Mouse (Mus musculus): ENCODE data around the gene Anapc16. TPM values are rescaled to one million over a fixed set of nuclear protein-coding genes. Genes with fewer than 3 reads are reported as not detected.

The Anapc16 gene
- polyA plus RNA-seq, 1 experiment from 2014 or later = 100 TPM

DNA sequence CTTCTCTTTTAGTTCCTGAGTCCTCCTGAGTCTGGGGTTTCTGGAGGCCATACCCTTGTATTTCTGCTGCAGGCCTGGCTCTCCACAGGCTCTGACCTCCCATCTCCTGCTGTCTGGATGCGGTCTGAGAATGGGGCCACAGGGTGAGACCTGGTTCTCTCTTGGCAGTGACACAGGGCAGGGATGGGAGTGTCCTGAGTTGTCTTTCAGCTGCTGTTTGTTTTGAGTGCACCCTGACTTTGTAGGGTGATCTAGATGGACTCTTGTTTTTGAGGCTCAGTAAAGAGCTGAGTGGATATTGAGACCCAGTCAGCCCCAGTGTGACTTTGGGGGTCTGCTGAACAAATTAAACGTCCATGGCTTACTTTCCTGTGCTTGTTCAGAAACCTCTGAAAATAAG lies 24.5 kb downstream of the Anapc16 start:
- Histone ChIP-seq H3K27me3 (replicated peaks; ENCODE audit: control insufficient read depth, insufficient read depth, low read length) (no peaks in the 10 kb centered on the region), H3K4me1 (replicated peaks; ENCODE audit: control insufficient read depth, insufficient read depth, low read length) (peaks cover 27% of the 10 kb centered on the region), H3K4me3 (ENCODE audit: low read depth, low read length) (no peak overlapping the region), H3K9ac (ENCODE audit: low read depth, low read length) (no peak overlapping the region), H3K4me2 (replicated peaks; ENCODE audit: low read depth) (no peak overlapping the region), H3K36me3 (ENCODE audit: control insufficient read depth, insufficient read depth) (no peaks in the 10 kb centered on the region), H3K9me3 (ENCODE audit: control insufficient read depth) (no peaks in the 10 kb centered on the region), H3K27ac (ENCODE audit: low read depth, low read length) (peak overlapping the region; percentile 71)
- no peak for TF ChIP-seq CTCF (IDR thresholded peaks at IDR 0.05; ENCODE audit: low read depth)
- no peak for ATAC-seq
- WGBS = 57% methylated on average over 2 of the region's 2 CpGs

DNA sequence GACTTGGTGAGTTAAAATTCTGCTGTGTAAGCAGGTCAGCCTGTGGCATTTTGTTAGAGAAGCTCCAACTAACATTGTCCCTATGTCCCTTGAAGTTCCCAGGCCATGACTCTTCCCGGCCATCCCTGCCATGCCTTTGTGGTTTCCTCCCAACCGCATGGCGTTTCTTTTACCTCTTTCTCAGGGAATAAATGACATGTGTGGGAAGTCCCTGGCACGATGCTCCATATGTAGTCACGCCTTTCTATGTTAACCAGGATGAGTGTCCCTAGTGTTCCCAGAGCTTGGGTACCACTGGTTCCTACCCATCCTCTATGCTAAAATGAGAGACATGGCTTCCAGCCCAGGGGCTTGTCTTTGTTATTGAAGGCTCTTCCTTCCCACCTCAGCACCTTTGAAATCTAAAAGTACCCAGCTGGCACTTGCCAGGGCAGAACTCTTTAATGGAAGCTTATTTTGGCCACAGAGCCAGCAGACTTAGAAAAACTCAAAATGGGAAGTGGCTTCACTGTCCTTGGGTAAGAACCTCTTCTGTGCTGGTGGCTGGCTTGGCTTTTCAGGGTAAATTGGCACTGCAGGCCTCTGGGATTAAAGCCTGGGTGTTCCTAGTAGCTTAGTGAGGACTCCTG lies 25.1 kb downstream of the Anapc16 start:
- H3K36me3 ChIP-seq (ENCODE audit: control insufficient read depth, insufficient read depth) = no peaks in the 10 kb centered on the region
- no peak overlapping the region for H3K9ac ChIP-seq (ENCODE audit: low read depth, low read length)
- peak overlapping the region; percentile 71 for H3K27ac ChIP-seq (ENCODE audit: low read depth, low read length)

DNA sequence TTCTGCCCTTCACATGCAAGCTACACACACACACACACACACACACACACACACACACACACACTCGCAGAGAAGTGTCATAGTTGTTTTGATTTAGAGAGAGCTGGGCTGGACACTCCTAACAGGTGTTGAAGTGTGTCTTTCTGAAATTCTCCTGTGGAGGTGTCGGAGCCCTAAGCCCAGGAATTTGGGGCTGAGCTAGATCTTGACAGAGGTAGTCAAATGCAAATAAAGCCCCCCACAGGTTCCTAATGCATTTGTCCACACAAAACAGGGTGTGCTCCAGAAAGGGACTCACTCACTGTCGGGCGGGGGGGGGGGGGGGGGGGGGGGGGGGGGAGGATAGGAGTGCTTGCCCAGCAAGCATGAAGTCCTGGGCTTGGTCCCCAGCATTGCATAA lies 25.8 kb downstream of the Anapc16 start:
- Histone ChIP-seq H3K36me3 (ENCODE audit: control insufficient read depth, insufficient read depth) (no peaks in the 10 kb centered on the region), H3K9me3 (ENCODE audit: control insufficient read depth) (no peaks in the 10 kb centered on the region), H3K27ac (ENCODE audit: low read depth, low read length) (no peak overlapping the region), H3K9ac (ENCODE audit: low read depth, low read length) (no peak overlapping the region), H3K4me1 (replicated peaks; ENCODE audit: control insufficient read depth, insufficient read depth, low read length) (peaks cover 29% of the 10 kb centered on the region), H3K4me2 (replicated peaks; ENCODE audit: low read depth) (no peak overlapping the region), H3K27me3 (replicated peaks; ENCODE audit: control insufficient read depth, insufficient read depth, low read length) (no peaks in the 10 kb centered on the region), H3K4me3 (ENCODE audit: low read depth, low read length) (no peak overlapping the region)
- 74% methylated on average over 2 of the region's 4 CpGs for WGBS
- no peak for TF ChIP-seq CTCF (IDR thresholded peaks at IDR 0.05; ENCODE audit: low read depth)
- ATAC-seq = no peak

More for the DNA sequence above, 25.1 kb downstream of the Anapc16 start:
- WGBS = 91% methylated on average over 5 of the region's 5 CpGs
- Histone ChIP-seq H3K27me3 (replicated peaks; ENCODE audit: control insufficient read depth, insufficient read depth, low read length) (no peaks in the 10 kb centered on the region), H3K4me3 (ENCODE audit: low read depth, low read length) (no peak overlapping the region), H3K4me1 (replicated peaks; ENCODE audit: control insufficient read depth, insufficient read depth, low read length) (peaks cover 29% of the 10 kb centered on the region), H3K4me2 (replicated peaks; ENCODE audit: low read depth) (no peak overlapping the region), H3K9me3 (ENCODE audit: control insufficient read depth) (no peaks in the 10 kb centered on the region)
- TF ChIP-seq CTCF (IDR thresholded peaks at IDR 0.05; ENCODE audit: low read depth) = no peak
- no peak for ATAC-seq

DNA sequence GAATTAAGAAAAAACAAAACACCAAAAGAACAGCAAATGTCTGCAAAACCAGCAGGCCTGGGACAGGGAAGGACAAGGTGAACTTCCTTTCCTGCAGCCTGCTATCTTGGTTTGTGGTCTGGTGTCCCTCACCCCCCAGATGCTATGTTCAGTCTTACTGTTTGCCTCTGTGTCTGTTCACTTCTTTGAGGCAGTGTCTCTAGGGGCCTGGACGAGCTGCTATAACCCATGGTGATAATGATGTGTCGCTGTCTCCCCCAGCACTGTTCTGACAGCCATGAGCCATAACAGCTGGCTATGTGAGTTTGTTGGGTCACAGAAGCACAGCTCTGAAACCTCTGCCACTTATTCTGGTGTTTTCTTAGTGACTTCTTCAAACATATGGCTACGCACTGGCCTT lies 28.1 kb downstream of the Anapc16 start:
- no peaks in the 10 kb centered on the region for H3K27me3 ChIP-seq (replicated peaks; ENCODE audit: control insufficient read depth, insufficient read depth, low read length)
- ATAC-seq = no peak
- H3K9me3 ChIP-seq (ENCODE audit: control insufficient read depth) = no peaks in the 10 kb centered on the region
- H3K36me3 ChIP-seq (ENCODE audit: control insufficient read depth, insufficient read depth) = no peaks in the 10 kb centered on the region
- H3K27ac ChIP-seq (ENCODE audit: low read depth, low read length) = peak overlapping the region; percentile 78
- no peak for TF ChIP-seq CTCF (IDR thresholded peaks at IDR 0.05; ENCODE audit: low read depth)
- H3K9ac ChIP-seq (ENCODE audit: low read depth, low read length) = no peak overlapping the region
- H3K4me2 ChIP-seq (replicated peaks; ENCODE audit: low read depth) = no peak overlapping the region
- WGBS = 70% methylated on average over 3 of the region's 3 CpGs
- H3K4me3 ChIP-seq (ENCODE audit: low read depth, low read length) = no peak overlapping the region
- peaks cover 34% of the 10 kb centered on the region for H3K4me1 ChIP-seq (replicated peaks; ENCODE audit: control insufficient read depth, insufficient read depth, low read length)

DNA sequence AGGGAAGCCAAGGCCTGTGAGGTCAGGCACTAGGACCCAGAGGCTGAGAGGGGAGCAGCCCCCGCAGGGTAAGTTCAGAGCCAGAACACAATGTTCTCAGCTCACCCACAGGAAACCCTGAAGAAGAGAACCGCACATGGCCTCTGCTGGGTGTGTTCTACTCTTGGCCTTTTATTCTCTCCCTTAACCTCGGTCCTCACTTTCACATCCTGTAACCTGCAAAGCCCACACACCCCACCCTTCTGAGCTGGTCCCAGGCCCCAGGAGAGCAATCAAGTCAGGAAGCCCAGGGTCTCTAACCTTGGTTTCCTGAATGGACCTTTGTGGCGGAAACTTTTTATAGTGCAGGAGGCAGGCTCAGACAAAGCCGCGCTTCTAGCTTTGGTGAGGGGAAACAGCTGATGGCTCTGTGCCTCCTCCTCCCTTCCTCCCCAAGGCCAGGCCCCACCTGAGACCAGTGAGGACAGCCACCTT lies 28.7 kb downstream of the Anapc16 start:
- H3K36me3 ChIP-seq (ENCODE audit: control insufficient read depth, insufficient read depth) = no peaks in the 10 kb centered on the region
- no peak overlapping the region for H3K4me3 ChIP-seq (ENCODE audit: low read depth, low read length)
- H3K9me3 ChIP-seq (ENCODE audit: control insufficient read depth) = no peaks in the 10 kb centered on the region
- H3K4me2 ChIP-seq (replicated peaks; ENCODE audit: low read depth) = no peak overlapping the region
- H3K27ac ChIP-seq (ENCODE audit: low read depth, low read length) = peak overlapping the region; percentile 78
- no peaks in the 10 kb centered on the region for H3K27me3 ChIP-seq (replicated peaks; ENCODE audit: control insufficient read depth, insufficient read depth, low read length)
- H3K9ac ChIP-seq (ENCODE audit: low read depth, low read length) = no peak overlapping the region
- WGBS = 11% methylated on average over 6 of the region's 6 CpGs
- ATAC-seq = peak; percentile 34
- peaks cover 29% of the 10 kb centered on the region for H3K4me1 ChIP-seq (replicated peaks; ENCODE audit: control insufficient read depth, insufficient read depth, low read length)
- no peak for TF ChIP-seq CTCF (IDR thresholded peaks at IDR 0.05; ENCODE audit: low read depth)

DNA sequence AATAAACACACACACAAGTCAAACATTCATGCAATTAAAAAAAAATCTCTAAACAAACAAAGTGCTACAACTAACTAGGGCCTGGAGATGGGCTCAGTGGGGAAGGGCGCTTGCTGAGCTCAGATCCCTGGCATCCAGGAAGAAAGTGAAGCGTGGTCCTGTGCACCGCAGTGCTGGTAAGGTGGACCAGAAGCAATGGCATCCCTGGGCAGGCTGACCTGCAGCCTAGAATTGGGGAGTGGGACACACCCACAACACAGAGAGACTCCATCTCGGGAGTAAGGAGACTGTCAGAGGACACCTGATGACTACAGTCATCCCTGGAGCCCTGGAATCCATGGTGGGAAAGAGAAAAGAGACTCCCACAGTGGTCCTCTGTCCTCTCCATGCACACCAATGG lies 29.5 kb downstream of the Anapc16 start:
- ATAC-seq = no peak
- TF ChIP-seq CTCF (IDR thresholded peaks at IDR 0.05; ENCODE audit: low read depth) = no peak
- peaks cover 21% of the 10 kb centered on the region for H3K4me1 ChIP-seq (replicated peaks; ENCODE audit: control insufficient read depth, insufficient read depth, low read length)
- H3K4me3 ChIP-seq (ENCODE audit: low read depth, low read length) = no peak overlapping the region
- no peak overlapping the region for H3K4me2 ChIP-seq (replicated peaks; ENCODE audit: low read depth)
- no peak overlapping the region for H3K9ac ChIP-seq (ENCODE audit: low read depth, low read length)
- peak overlapping the region; percentile 78 for H3K27ac ChIP-seq (ENCODE audit: low read depth, low read length)
- WGBS = 61% methylated on average over 4 of the region's 4 CpGs
- no peaks in the 10 kb centered on the region for H3K36me3 ChIP-seq (ENCODE audit: control insufficient read depth, insufficient read depth)
- H3K9me3 ChIP-seq (ENCODE audit: control insufficient read depth) = no peaks in the 10 kb centered on the region
- H3K27me3 ChIP-seq (replicated peaks; ENCODE audit: control insufficient read depth, insufficient read depth, low read length) = no peaks in the 10 kb centered on the region
